Mouse (Mus musculus) kidney, adult 2 months (tissue): ENCODE measurements around the gene Sdf4. TPM values are rescaled to one million over a fixed set of nuclear protein-coding genes. Genes with fewer than 3 reads are reported as not detected.

Source experiments
- DNase-seq: peaks from one replicate; pipeline ENCODE4 v3.0.0; 2021
- H3K27ac ChIP-seq: fragments of 200-500 bp; 2 replicates; pipeline ENCODE4 v1.5.1; 2012; ENCODE audit warnings: low read depth, low read length, control low read depth, inconsistent platforms; ENCODE audit not compliant: insufficient read depth
- H3K27me3 ChIP-seq: fragments of 200-500 bp; replicated peaks from 2 replicates; pipeline ENCODE4 v1.6.1; 2012; ENCODE audit warnings: mild to moderate bottlenecking, moderate library complexity, low read length, inconsistent platforms; ENCODE audit not compliant: control insufficient read depth, insufficient read depth
- H3K36me3 ChIP-seq: fragments of 200-500 bp; 2 replicates; pipeline ENCODE4 v1.6.1; 2012; ENCODE audit warnings: mild to moderate bottlenecking, moderate library complexity, low read length, inconsistent platforms; ENCODE audit not compliant: control insufficient read depth, insufficient read depth
- H3K4me1 ChIP-seq: fragments of 200-500 bp; 2 replicates; pipeline ENCODE4 v1.6.1; 2011; ENCODE audit warnings: low read length; ENCODE audit not compliant: control insufficient read depth, insufficient read depth
- H3K4me3 ChIP-seq: fragments of 200-500 bp; 2 replicates; pipeline ENCODE4 v1.5.1; 2011; ENCODE audit warnings: mild to moderate bottlenecking, low read depth, low read length, control low read depth; ENCODE audit not compliant: insufficient read depth
- CTCF ChIP-seq: fragments of 200-500 bp; conservative IDR thresholded peaks from 2 replicates; pipeline ENCODE4 v1.5.1; 2011; ENCODE audit warnings: low read depth, mild to moderate bottlenecking, control low read depth, low read length, moderate library complexity, mixed read lengths; ENCODE audit not compliant: insufficient read depth, insufficient read length
- POLR2A ChIP-seq: fragments of 200-500 bp; IDR thresholded peaks from one replicate; pipeline ENCODE4 v1.6.1; 2011; ENCODE audit warnings: low read depth, low read length, control low read depth
- WGBS: fragments of 180-500 bp; shearing (Covaris S2); methylation state at CpG from one replicate; pipeline ENCODE4 v1.1.7; 2018; 5-methylcytosine and 5-hydroxymethylcytosine counted together
- polyA plus RNA-seq: library from polyadenylated mRNA; depleted of rRNA; stranded (reverse); fragments of >200 nt; gene quantifications from 2 replicates; pipeline ENCODE4 v1.2.3, GENCODE M21; 2012

Sdf4 gene
- polyA plus RNA-seq, 1 experiment: 60.4 TPM

GRCm38 (mm10) chr4:156008369-156008768, 15.7 kb downstream of the Sdf4 start:
- Histone ChIP-seq H3K27me3 (no peaks in the 10 kb centered on the region), H3K4me3 (no peak overlapping the region), H3K36me3 (peaks cover 7% of the 10 kb centered on the region), H3K27ac (no peak overlapping the region), H3K4me1 (no peaks in the 10 kb centered on the region)
- 95% methylated on average over 4 of the region's 4 CpGs for WGBS
- no peak for TF ChIP-seq POLR2A
- TF ChIP-seq CTCF: no peak
- DNase-seq: no peak

DNA sequence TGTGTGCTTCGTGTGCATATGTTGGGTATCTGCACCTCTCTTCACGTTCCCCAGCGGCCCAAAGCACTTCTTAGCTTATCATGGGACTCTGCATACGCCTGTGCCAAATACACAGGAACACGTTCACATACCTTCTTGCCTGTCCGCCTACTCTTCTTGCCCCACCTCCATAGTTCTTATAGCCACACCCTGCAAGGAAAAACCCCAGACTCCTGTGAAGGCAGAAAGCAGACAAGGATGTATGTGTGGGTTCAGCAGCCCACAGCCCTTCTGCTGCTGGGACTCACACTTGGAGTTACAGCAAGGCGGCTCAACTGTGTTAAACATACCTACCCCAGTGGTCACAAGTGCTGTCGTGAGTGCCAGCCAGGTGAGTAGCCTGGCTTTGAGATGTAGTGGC, 21.0 kb downstream of the Sdf4 start, which contains the start of gene Tnfrsf4:
TSS of gene Tnfrsf4 (plus strand) at position 207 of the 400 bp plus-strand sequence.
- Histone ChIP-seq H3K27me3 (no peaks in the 10 kb centered on the region), H3K27ac (no peak within 1 kb of the TSS), H3K36me3 (0 out of 2 replicates have a peak, but pooled peaks cover 2% of the 10 kb centered on the region), H3K4me1 (no peaks in the 10 kb centered on the region), H3K4me3 (no peak within 1 kb of the TSS)
- DNase-seq: no peak
- WGBS: 77% methylated on average over 8 of the region's 8 CpGs
- TF ChIP-seq CTCF (no peak), POLR2A (no peak)

GRCm38 (mm10) chr4:156014436-156014835, 21.8 kb downstream of the Sdf4 start:
- 81% methylated on average over 2 of the region's 2 CpGs for WGBS
- Histone ChIP-seq H3K4me1 (no peaks in the 10 kb centered on the region), H3K27me3 (no peaks in the 10 kb centered on the region), H3K27ac (no peak overlapping the region), H3K36me3 (0 out of 2 replicates have a peak, but pooled peaks cover 2% of the 10 kb centered on the region), H3K4me3 (no peak overlapping the region)
- DNase-seq: no peak
- TF ChIP-seq POLR2A (no peak), CTCF (no peak)

DNA sequence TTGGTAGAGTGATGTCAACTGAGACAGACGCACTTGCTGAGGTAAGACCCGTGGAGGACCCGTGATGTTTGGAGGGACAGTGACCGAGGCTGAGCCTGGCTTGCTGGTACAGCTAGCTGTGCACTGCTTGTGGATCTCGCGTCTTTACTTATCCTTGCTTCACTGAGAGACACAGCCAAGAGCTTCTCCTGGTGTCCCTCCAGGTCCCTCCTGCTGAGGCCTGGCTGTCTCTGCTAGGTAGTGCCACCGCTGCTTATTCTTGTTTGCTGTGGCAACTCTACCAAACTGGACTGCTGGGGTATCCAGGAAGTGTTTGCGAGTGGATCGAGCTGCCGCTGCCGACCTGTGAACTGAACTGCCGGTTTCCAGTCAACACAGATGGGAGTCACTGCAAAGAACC, 27.1 kb downstream of the Sdf4 start:
- no peak overlapping the region for H3K27ac ChIP-seq
- no peaks in the 10 kb centered on the region for H3K4me1 ChIP-seq
- TF ChIP-seq CTCF (no peak), POLR2A (no peak)
- 87% methylated on average over 12 of the region's 12 CpGs for whole genome bisulfite sequencing
- H3K4me3 ChIP-seq: no peak overlapping the region
- no peak for DNase-seq
- no peaks in the 10 kb centered on the region for H3K27me3 ChIP-seq
- H3K36me3 ChIP-seq: no peaks in the 10 kb centered on the region

DNA sequence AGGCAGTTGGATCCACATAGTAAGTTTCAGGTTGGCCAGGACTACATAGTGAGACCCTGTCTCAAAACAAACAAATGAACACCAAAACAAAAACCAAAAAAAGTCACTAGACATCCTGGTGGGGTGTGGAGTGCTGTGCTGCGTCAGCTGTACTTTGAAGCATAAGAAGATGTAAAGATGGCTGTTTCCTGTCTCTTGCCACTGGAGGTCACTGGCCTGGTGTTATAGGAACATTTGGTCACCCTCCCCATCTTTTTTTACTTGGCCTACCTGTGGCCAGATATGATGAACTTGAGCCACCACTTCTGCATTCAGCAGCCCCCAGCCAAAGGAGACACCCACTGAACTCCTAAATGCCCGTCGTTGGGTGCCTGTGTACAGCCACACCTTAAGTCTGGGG, 28.7 kb downstream of the Sdf4 start:
- no peak for TF ChIP-seq POLR2A
- TF ChIP-seq CTCF: no peak
- no peak for DNase-seq
- no peaks in the 10 kb centered on the region for H3K36me3 ChIP-seq
- H3K4me1 ChIP-seq: no peaks in the 10 kb centered on the region
- 78% methylated on average over 3 of the region's 3 CpGs for WGBS
- no peak overlapping the region for H3K4me3 ChIP-seq
- H3K27me3 ChIP-seq: no peaks in the 10 kb centered on the region
- no peak overlapping the region for H3K27ac ChIP-seq

DNA sequence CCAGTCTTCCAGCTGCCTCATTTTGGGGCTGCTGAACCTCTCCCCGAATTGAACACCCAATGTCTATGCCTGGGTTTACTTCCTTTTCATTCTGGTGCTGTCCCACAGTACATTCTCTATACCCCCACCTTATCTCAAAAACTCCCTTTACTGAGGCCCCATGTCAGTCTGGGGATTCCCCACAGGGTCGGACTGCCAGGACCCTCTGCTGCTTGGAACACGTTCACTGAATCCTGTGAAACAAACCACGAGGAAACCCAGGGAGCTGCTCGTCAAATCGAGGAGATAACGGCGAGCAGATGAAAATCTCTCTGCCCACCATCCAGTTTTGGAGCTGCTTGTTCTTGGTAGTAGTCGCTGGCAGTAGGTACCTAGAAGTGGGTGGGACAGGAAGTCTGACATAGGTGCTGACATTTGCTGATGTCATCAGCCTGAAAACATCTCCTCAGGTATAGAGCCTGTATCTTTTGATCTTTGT, 29.3 kb downstream of the Sdf4 start:
- WGBS: 70% methylated on average over 9 of the region's 9 CpGs
- TF ChIP-seq CTCF: no peak
- TF ChIP-seq POLR2A: no peak
- no peak for DNase-seq
- no peaks in the 10 kb centered on the region for H3K4me1 ChIP-seq
- H3K27me3 ChIP-seq: no peaks in the 10 kb centered on the region
- no peak overlapping the region for H3K27ac ChIP-seq
- H3K4me3 ChIP-seq: no peak overlapping the region
- no peaks in the 10 kb centered on the region for H3K36me3 ChIP-seq

GRCm38 (mm10) chr4:156023520-156023919, 30.8 kb downstream of the Sdf4 start:
- no peak for DNase-seq
- no peaks in the 10 kb centered on the region for H3K27me3 ChIP-seq
- H3K36me3 ChIP-seq: no peaks in the 10 kb centered on the region
- WGBS: 81% methylated on average over 9 of the region's 9 CpGs
- no peak overlapping the region for H3K27ac ChIP-seq
- H3K4me3 ChIP-seq: no peak overlapping the region
- TF ChIP-seq POLR2A (no peak), CTCF (no peak)
- H3K4me1 ChIP-seq: no peaks in the 10 kb centered on the region
